Mouse (Mus musculus): ENCODE results near the gene BC052040. TPM values are rescaled to one million over a fixed set of nuclear protein-coding genes. Genes with fewer than 3 reads are reported as not detected.

BC052040 gene
- polyA plus RNA-seq, 1 experiment from 2014 or later, result 12.6 TPM

GRCm38 (mm10) chr2:115597017-115597416 is 15.5 kb downstream of the BC052040 start:
- WGBS, result 33% methylated on average over 10 of the region's 10 CpGs
- Histone ChIP-seq H3K4me3 (ENCODE audit: low read depth, low read length) (no peak overlapping the region), H3K9ac (replicated peaks; ENCODE audit: low read depth, low read length) (no peak overlapping the region), H3K4me1 (ENCODE audit: control insufficient read depth, insufficient read depth, low read length) (0 out of 2 replicates have a peak, but pooled peaks cover 7% of the 10 kb centered on the region), H3K27me3 (ENCODE audit: control insufficient read depth, insufficient read depth, low read length) (no peaks in the 10 kb centered on the region), H3K4me2 (ENCODE audit: low read depth, low read length) (no peak overlapping the region), H3K9me3 (ENCODE audit: control insufficient read depth, low read length) (no peaks in the 10 kb centered on the region), H3K36me3 (ENCODE audit: control insufficient read depth, insufficient read depth, low read length) (no peaks in the 10 kb centered on the region), H3K27ac (ENCODE audit: low read depth, low read length) (no peak overlapping the region)
- no peak for ATAC-seq (ENCODE audit: low read depth)

- Histone ChIP-seq H3K9me3 (ENCODE audit: control insufficient read depth, low read length) (no peaks in the 10 kb centered on the region), H3K4me3 (ENCODE audit: low read depth, low read length) (no peak overlapping the region), H3K27me3 (ENCODE audit: control insufficient read depth, insufficient read depth, low read length) (no peaks in the 10 kb centered on the region), H3K9ac (replicated peaks; ENCODE audit: low read depth, low read length) (no peak overlapping the region), H3K36me3 (ENCODE audit: control insufficient read depth, insufficient read depth, low read length) (no peaks in the 10 kb centered on the region), H3K4me2 (ENCODE audit: low read depth, low read length) (no peak overlapping the region), H3K27ac (ENCODE audit: low read depth, low read length) (no peak overlapping the region), H3K4me1 (ENCODE audit: control insufficient read depth, insufficient read depth, low read length) (0 out of 2 replicates have a peak, but pooled peaks cover 7% of the 10 kb centered on the region)
- ATAC-seq (ENCODE audit: low read depth), result no peak
- WGBS, result 43% methylated on average over 5 of the region's 5 CpGs
These were observed 16.8 kb downstream of the BC052040 start for GRCm38 (mm10) chr2:115598266-115598665.

GRCm38 (mm10) chr2:115600724-115601123 is 19.2 kb downstream of the BC052040 start:
- ATAC-seq (ENCODE audit: low read depth), result no peak
- H3K4me2 ChIP-seq (ENCODE audit: low read depth, low read length), result no peak overlapping the region
- no peaks in the 10 kb centered on the region for H3K36me3 ChIP-seq (ENCODE audit: control insufficient read depth, insufficient read depth, low read length)
- WGBS, result 32% methylated on average over 5 of the region's 5 CpGs
- H3K27ac ChIP-seq (ENCODE audit: low read depth, low read length), result no peak overlapping the region
- H3K27me3 ChIP-seq (ENCODE audit: control insufficient read depth, insufficient read depth, low read length), result no peaks in the 10 kb centered on the region
- no peak overlapping the region for H3K9ac ChIP-seq (replicated peaks; ENCODE audit: low read depth, low read length)
- 0 out of 2 replicates have a peak, but pooled peaks cover 7% of the 10 kb centered on the region for H3K4me1 ChIP-seq (ENCODE audit: control insufficient read depth, insufficient read depth, low read length)
- no peaks in the 10 kb centered on the region for H3K9me3 ChIP-seq (ENCODE audit: control insufficient read depth, low read length)
- no peak overlapping the region for H3K4me3 ChIP-seq (ENCODE audit: low read depth, low read length)

GRCm38 (mm10) chr2:115601280-115601679 is 19.8 kb downstream of the BC052040 start:
- no peak for ATAC-seq (ENCODE audit: low read depth)
- Histone ChIP-seq H3K4me1 (ENCODE audit: control insufficient read depth, insufficient read depth, low read length) (0 out of 2 replicates have a peak, but pooled peaks cover 7% of the 10 kb centered on the region), H3K9ac (replicated peaks; ENCODE audit: low read depth, low read length) (no peak overlapping the region), H3K27ac (ENCODE audit: low read depth, low read length) (no peak overlapping the region), H3K9me3 (ENCODE audit: control insufficient read depth, low read length) (no peaks in the 10 kb centered on the region), H3K36me3 (ENCODE audit: control insufficient read depth, insufficient read depth, low read length) (no peaks in the 10 kb centered on the region), H3K27me3 (ENCODE audit: control insufficient read depth, insufficient read depth, low read length) (no peaks in the 10 kb centered on the region), H3K4me3 (ENCODE audit: low read depth, low read length) (no peak overlapping the region), H3K4me2 (ENCODE audit: low read depth, low read length) (no peak overlapping the region)
- WGBS, result 32% methylated on average over 1 of the region's 1 CpGs

GRCm38 (mm10) chr2:115602116-115602515 is 20.6 kb downstream of the BC052040 start:
- WGBS, result 46% methylated on average over 2 of the region's 2 CpGs
- H3K4me1 ChIP-seq (ENCODE audit: control insufficient read depth, insufficient read depth, low read length), result 0 out of 2 replicates have a peak, but pooled peaks cover 5% of the 10 kb centered on the region
- H3K9me3 ChIP-seq (ENCODE audit: control insufficient read depth, low read length), result no peaks in the 10 kb centered on the region
- no peaks in the 10 kb centered on the region for H3K27me3 ChIP-seq (ENCODE audit: control insufficient read depth, insufficient read depth, low read length)
- no peak overlapping the region for H3K9ac ChIP-seq (replicated peaks; ENCODE audit: low read depth, low read length)
- no peak overlapping the region for H3K4me2 ChIP-seq (ENCODE audit: low read depth, low read length)
- ATAC-seq (ENCODE audit: low read depth), result no peak
- no peak overlapping the region for H3K27ac ChIP-seq (ENCODE audit: low read depth, low read length)
- no peak overlapping the region for H3K4me3 ChIP-seq (ENCODE audit: low read depth, low read length)
- no peaks in the 10 kb centered on the region for H3K36me3 ChIP-seq (ENCODE audit: control insufficient read depth, insufficient read depth, low read length)

GRCm38 (mm10) chr2:115604132-115604531 is 22.6 kb downstream of the BC052040 start:
- 90% methylated on average over 6 of the region's 6 CpGs for WGBS
- Histone ChIP-seq H3K4me3 (ENCODE audit: low read depth, low read length) (no peak overlapping the region), H3K9ac (replicated peaks; ENCODE audit: low read depth, low read length) (no peak overlapping the region), H3K36me3 (ENCODE audit: control insufficient read depth, insufficient read depth, low read length) (no peaks in the 10 kb centered on the region), H3K4me1 (ENCODE audit: control insufficient read depth, insufficient read depth, low read length) (0 out of 2 replicates have a peak, but pooled peaks cover 5% of the 10 kb centered on the region), H3K27me3 (ENCODE audit: control insufficient read depth, insufficient read depth, low read length) (no peaks in the 10 kb centered on the region), H3K4me2 (ENCODE audit: low read depth, low read length) (no peak overlapping the region), H3K9me3 (ENCODE audit: control insufficient read depth, low read length) (no peaks in the 10 kb centered on the region), H3K27ac (ENCODE audit: low read depth, low read length) (no peak overlapping the region)
- ATAC-seq (ENCODE audit: low read depth), result no peak

- no peak for ATAC-seq (ENCODE audit: low read depth)
- Histone ChIP-seq H3K27ac (ENCODE audit: low read depth, low read length) (no peak overlapping the region), H3K9ac (replicated peaks; ENCODE audit: low read depth, low read length) (no peak overlapping the region), H3K4me3 (ENCODE audit: low read depth, low read length) (no peak overlapping the region), H3K36me3 (ENCODE audit: control insufficient read depth, insufficient read depth, low read length) (no peaks in the 10 kb centered on the region), H3K27me3 (ENCODE audit: control insufficient read depth, insufficient read depth, low read length) (no peaks in the 10 kb centered on the region), H3K4me1 (ENCODE audit: control insufficient read depth, insufficient read depth, low read length) (0 out of 2 replicates have a peak, but pooled peaks cover 3% of the 10 kb centered on the region), H3K9me3 (ENCODE audit: control insufficient read depth, low read length) (no peaks in the 10 kb centered on the region), H3K4me2 (ENCODE audit: low read depth, low read length) (no peak overlapping the region)
- 23% methylated on average over 1 of the region's 1 CpGs for WGBS
These were observed 24.4 kb downstream of the BC052040 start for GRCm38 (mm10) chr2:115605829-115606336.

GRCm38 (mm10) chr2:115609020-115609419 is 27.5 kb downstream of the BC052040 start:
- H3K36me3 ChIP-seq (ENCODE audit: control insufficient read depth, insufficient read depth, low read length), result no peaks in the 10 kb centered on the region
- 95% methylated on average over 3 of the region's 3 CpGs for WGBS
- H3K4me1 ChIP-seq (ENCODE audit: control insufficient read depth, insufficient read depth, low read length), result no peaks in the 10 kb centered on the region
- no peak overlapping the region for H3K27ac ChIP-seq (ENCODE audit: low read depth, low read length)
- H3K4me3 ChIP-seq (ENCODE audit: low read depth, low read length), result no peak overlapping the region
- H3K9me3 ChIP-seq (ENCODE audit: control insufficient read depth, low read length), result no peaks in the 10 kb centered on the region
- ATAC-seq (ENCODE audit: low read depth), result no peak
- H3K27me3 ChIP-seq (ENCODE audit: control insufficient read depth, insufficient read depth, low read length), result no peaks in the 10 kb centered on the region
- no peak overlapping the region for H3K4me2 ChIP-seq (ENCODE audit: low read depth, low read length)
- no peak overlapping the region for H3K9ac ChIP-seq (replicated peaks; ENCODE audit: low read depth, low read length)

- WGBS, result 89% methylated on average over 2 of the region's 2 CpGs
- Histone ChIP-seq H3K4me2 (ENCODE audit: low read depth, low read length) (no peak overlapping the region), H3K27ac (ENCODE audit: low read depth, low read length) (no peak overlapping the region), H3K4me3 (ENCODE audit: low read depth, low read length) (no peak overlapping the region), H3K9ac (replicated peaks; ENCODE audit: low read depth, low read length) (no peak overlapping the region), H3K36me3 (ENCODE audit: control insufficient read depth, insufficient read depth, low read length) (no peaks in the 10 kb centered on the region), H3K4me1 (ENCODE audit: control insufficient read depth, insufficient read depth, low read length) (no peaks in the 10 kb centered on the region), H3K27me3 (ENCODE audit: control insufficient read depth, insufficient read depth, low read length) (no peaks in the 10 kb centered on the region), H3K9me3 (ENCODE audit: control insufficient read depth, low read length) (no peaks in the 10 kb centered on the region)
- no peak for ATAC-seq (ENCODE audit: low read depth)
These were observed 28.6 kb downstream of the BC052040 start for GRCm38 (mm10) chr2:115610092-115610491.
